Mouse (Mus musculus): Measurements from ENCODE around the gene 2310007B03Rik. TPM values are rescaled to one million over a fixed set of nuclear protein-coding genes. Genes with fewer than 3 reads are reported as not detected.
"Not testable (repeated sequence)": the region's sequence is repeated elsewhere in the genome, so short reads cannot be mapped to it uniquely, and the experiment has no call there.

The 2310007B03Rik gene
- polyA plus RNA-seq (2015; fragmentation: Nextera tagmentation; extraction: Ambion mirVana), result 0.38 and 1.2 TPM in 2 replicates

DNA sequence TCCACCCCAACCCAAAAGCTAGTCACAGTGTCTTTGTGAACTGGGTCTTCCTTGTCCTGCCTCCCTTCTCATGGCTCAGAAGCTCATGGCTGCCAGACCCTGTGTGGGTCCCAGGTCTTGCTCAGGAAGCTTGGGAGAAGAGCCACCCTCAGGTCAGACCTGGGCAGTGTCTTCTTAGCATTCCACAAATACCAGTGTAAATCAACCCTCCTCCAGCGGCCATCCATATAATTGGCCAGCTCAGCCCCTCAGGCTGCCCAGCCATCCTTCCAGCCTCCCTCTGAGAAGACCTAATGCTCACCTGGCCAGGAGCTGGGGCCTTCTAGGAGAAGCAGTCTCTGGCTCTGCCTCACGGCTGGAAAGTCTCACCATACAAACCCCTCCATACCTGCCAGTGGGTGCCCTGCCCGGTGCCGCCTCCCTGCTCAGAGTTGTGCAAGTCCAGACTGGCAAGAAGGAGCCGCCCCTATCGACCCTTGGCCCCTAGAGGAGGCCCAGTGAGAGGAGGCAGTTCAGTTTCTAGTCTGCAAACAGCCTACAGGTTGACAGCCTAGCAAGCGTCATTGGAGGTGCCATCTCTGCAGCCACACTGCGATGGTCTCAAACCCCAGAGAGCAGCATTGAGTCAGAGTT is at the start of gene 2310007B03Rik:
TSS of gene 2310007B03Rik (minus strand) at position 448 of the 633 bp plus-strand sequence.
- peaks cover 38% of the 10 kb centered on the region for H3K27me3 ChIP-seq
- no peak for ATAC-seq (replicated peaks; ENCODE audit: insufficient number of reproducible peaks, insufficient read depth, low FRiP score, low read depth)
- no peaks in the 10 kb centered on the region for H3K9me3 ChIP-seq (replicated peaks)
- H3K36me3 ChIP-seq, result no peaks in the 10 kb centered on the region
- H3K27ac ChIP-seq, result no peak within 1 kb of the TSS
- H3K4me3 ChIP-seq, result no peak within 1 kb of the TSS
- H3K9ac ChIP-seq, result no peak within 1 kb of the TSS
- WGBS, result 75% methylated on average over 8 of the region's 8 CpGs
- H3K4me1 ChIP-seq (replicated peaks), result no peaks in the 10 kb centered on the region
- no peak within 1 kb of the TSS for H3K4me2 ChIP-seq

DNA sequence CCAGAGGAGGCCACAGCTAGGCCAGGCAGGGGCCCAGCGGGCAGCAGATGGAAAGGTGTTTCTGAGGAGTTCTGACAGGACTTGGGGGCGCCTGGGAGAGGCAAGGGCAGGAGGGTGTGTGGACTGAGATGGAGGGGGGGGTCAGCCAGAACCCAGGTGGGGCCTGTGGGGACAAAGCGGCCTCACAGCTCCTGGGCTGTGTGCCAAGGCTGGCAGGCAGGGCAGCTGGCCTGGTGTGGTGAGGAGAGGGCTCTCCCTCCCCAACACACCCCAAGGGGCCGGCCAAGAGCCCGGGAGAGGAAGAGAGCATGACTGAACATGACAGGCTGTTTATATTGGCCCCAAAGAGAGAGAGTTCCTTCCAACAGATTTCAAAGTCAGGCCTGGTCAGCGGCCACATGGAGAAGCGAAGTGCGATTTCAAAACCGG is 49.5 kb upstream of the 2310007B03Rik start:
- Histone ChIP-seq H3K4me1 (replicated peaks) (peaks cover 38% of the 10 kb centered on the region), H3K27ac (peak overlapping the region; percentile 80), H3K4me2 (peak overlapping the region; percentile 22), H3K36me3 (no peaks in the 10 kb centered on the region), H3K27me3 (peaks cover 5% of the 10 kb centered on the region; the same call in 1 of the 2 replicates), H3K9ac (no peak overlapping the region), H3K4me3 (no peak overlapping the region), H3K9me3 (replicated peaks) (no peaks in the 10 kb centered on the region)
- 13% methylated on average over 9 of the region's 9 CpGs for WGBS
- ATAC-seq (replicated peaks; ENCODE audit: insufficient number of reproducible peaks, insufficient read depth, low FRiP score, low read depth), result peak; percentile 88

DNA sequence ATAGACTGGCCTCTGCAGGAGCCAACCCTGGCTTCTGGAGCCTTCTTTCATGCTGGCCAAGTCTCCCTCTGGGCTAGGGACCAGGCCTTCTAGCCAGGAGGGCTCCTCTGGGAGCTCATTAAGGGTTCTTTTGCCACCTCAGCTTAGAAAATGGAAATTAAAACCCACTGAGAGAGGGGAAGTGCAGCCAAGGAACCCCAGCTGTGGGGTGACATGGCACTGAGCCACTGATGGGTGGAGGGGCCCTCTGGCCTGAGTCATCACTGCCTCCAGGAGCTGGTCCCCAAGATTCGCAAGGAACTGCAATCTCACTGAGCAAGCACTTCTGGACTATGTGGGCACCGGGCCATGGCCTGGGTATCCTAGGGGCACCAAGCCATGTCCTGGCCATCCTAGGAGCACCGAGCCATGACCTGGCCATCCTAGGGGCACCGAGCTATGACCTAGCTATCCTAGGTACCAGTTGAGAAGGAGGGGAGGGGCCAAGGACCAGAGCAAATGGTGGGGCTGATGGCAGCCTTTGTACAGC is 46.9 kb upstream of the 2310007B03Rik start:
- 87% methylated on average over 4 of the region's 4 CpGs for WGBS
- H3K4me3 ChIP-seq, result no peak overlapping the region
- H3K4me1 ChIP-seq (replicated peaks), result peaks cover 35% of the 10 kb centered on the region
- no peak overlapping the region for H3K4me2 ChIP-seq
- no peak overlapping the region for H3K27ac ChIP-seq
- peaks cover 8% of the 10 kb centered on the region for H3K27me3 ChIP-seq
- no peaks in the 10 kb centered on the region for H3K36me3 ChIP-seq
- H3K9me3 ChIP-seq (replicated peaks), result no peaks in the 10 kb centered on the region
- no peak for ATAC-seq (replicated peaks; ENCODE audit: insufficient number of reproducible peaks, insufficient read depth, low FRiP score, low read depth)
- no peak overlapping the region for H3K9ac ChIP-seq

DNA sequence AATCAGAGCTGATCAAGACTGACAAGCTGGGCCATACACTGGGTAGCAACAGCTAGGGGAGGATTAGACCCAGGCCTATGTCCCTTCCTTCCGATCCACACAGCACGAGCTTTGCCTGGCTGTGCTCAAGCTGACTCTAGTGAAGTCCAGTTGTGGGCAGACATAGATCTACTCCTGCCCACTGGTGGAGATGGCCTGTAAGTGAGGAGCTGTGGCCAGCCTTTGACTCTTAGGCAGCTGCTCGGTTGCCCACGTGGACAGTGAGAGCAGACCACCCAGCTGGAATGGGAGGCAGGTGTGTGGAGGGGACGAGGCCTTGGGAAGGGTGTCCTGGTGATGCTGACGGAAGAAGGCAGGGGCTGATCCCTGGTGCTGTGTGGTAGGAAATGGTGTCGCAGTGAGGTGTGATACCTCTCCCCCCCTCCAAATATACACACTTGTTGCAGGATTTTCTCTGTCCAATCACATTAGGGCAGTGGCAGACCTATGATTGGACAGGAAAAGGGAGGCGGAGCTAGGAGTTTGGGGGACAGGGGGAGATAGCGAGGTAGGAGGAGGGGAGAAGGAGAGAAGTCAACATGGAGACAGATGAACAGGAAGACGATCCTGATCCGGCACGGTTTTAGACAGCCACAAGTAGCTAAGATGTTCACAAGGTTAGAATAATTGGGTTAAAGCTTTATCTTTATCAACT is 45.7 kb upstream of the 2310007B03Rik start:
- no peaks in the 10 kb centered on the region for H3K36me3 ChIP-seq
- H3K4me1 ChIP-seq (replicated peaks), result peaks cover 27% of the 10 kb centered on the region
- H3K4me2 ChIP-seq, result no peak overlapping the region
- H3K9me3 ChIP-seq (replicated peaks), result no peaks in the 10 kb centered on the region
- H3K27me3 ChIP-seq, result peaks cover 13% of the 10 kb centered on the region
- H3K4me3 ChIP-seq, result no peak overlapping the region
- WGBS, result 70% methylated on average over 12 of the region's 12 CpGs
- no peak overlapping the region for H3K27ac ChIP-seq
- ATAC-seq (replicated peaks; ENCODE audit: insufficient number of reproducible peaks, insufficient read depth, low FRiP score, low read depth), result no peak
- no peak overlapping the region for H3K9ac ChIP-seq

DNA sequence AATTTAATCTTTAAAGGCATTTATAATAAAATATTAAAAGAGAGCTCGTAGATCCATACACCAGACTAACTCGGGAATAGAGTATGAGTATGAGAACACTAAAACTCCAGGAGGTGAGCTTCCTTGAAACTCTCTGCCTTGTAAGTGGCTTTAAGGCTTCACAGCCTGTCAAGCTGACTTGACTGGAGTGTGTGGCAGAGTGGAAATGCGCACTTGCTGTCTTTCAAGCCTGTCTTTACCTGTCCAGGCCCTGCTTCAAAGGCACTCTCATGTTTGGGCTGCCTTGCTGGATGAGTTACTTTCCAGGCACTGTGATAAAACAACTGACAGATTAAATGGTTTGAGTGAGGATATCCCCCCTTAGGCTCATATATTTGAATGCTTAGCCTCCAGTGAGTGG is 37.2 kb upstream of the 2310007B03Rik start:
- Histone ChIP-seq H3K9ac (no peak overlapping the region), H3K4me2 (no peak overlapping the region), H3K27me3 (peaks cover 12% of the 10 kb centered on the region), H3K9me3 (replicated peaks) (no peaks in the 10 kb centered on the region), H3K4me3 (no peak overlapping the region), H3K4me1 (replicated peaks) (no peaks in the 10 kb centered on the region), H3K36me3 (no peaks in the 10 kb centered on the region), H3K27ac (no peak overlapping the region)
- ATAC-seq (replicated peaks; ENCODE audit: insufficient number of reproducible peaks, insufficient read depth, low FRiP score, low read depth), result no peak
- WGBS, result 74% methylated on average over 3 of the region's 3 CpGs

DNA sequence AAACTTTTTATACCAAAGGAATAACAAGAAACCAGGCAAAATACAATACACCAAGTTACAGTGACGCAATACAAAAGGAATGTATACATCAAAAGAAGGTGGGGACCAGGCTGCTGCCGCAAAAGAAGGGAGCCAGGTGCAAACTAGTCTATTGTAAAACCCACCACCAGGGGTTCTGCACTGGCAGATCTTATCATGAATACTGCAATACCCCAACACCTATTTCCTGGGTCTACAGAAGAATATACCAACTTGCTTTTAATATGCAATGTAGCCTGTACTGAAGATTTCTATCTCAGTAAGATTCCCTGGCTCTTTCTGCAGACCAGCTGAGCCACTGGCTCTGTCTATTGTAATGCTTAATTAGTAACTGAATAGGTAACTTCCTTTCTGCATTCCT is 36.7 kb upstream of the 2310007B03Rik start:
- not testable (repeated sequence) for ATAC-seq (replicated peaks; ENCODE audit: insufficient number of reproducible peaks, insufficient read depth, low FRiP score, low read depth)

DNA sequence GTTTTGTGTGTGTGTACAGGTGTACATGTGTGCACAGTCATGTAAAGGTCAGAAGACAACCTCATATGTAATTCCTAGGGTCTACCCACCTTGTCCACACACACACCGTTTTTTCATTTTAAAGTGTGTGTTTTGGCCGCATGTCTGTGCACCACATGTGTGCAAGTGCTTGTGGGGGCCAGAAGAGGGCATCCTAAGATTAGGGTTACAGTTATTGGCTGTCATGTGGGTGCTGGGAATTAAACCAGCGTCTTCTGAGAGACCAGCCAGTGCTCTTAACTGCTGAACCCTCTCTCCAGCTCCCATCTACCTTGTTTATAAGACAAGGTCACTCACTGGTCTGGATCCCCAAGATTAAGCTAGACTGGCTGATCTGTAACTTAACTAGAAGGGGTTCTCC is 34.2 kb upstream of the 2310007B03Rik start:
- Histone ChIP-seq H3K4me1 (replicated peaks) (no peaks in the 10 kb centered on the region), H3K9ac (no peak overlapping the region), H3K27me3 (peaks cover 27% of the 10 kb centered on the region), H3K27ac (no peak overlapping the region), H3K9me3 (replicated peaks) (no peaks in the 10 kb centered on the region), H3K36me3 (no peaks in the 10 kb centered on the region), H3K4me2 (no peak overlapping the region), H3K4me3 (no peak overlapping the region)
- 82% methylated on average over 3 of the region's 3 CpGs for WGBS
- no peak for ATAC-seq (replicated peaks; ENCODE audit: insufficient number of reproducible peaks, insufficient read depth, low FRiP score, low read depth)

More for the DNA sequence above, 36.7 kb upstream of the 2310007B03Rik start:
- not testable (repeated sequence) for H3K36me3 ChIP-seq; H3K9me3 ChIP-seq (replicated peaks); H3K4me1 ChIP-seq (replicated peaks); H3K27ac ChIP-seq; H3K4me2 ChIP-seq; H3K4me3 ChIP-seq; H3K9ac ChIP-seq
- peaks cover 12% of the 10 kb centered on the region for H3K27me3 ChIP-seq
- 87% methylated on average over 2 of the region's 2 CpGs for WGBS

DNA sequence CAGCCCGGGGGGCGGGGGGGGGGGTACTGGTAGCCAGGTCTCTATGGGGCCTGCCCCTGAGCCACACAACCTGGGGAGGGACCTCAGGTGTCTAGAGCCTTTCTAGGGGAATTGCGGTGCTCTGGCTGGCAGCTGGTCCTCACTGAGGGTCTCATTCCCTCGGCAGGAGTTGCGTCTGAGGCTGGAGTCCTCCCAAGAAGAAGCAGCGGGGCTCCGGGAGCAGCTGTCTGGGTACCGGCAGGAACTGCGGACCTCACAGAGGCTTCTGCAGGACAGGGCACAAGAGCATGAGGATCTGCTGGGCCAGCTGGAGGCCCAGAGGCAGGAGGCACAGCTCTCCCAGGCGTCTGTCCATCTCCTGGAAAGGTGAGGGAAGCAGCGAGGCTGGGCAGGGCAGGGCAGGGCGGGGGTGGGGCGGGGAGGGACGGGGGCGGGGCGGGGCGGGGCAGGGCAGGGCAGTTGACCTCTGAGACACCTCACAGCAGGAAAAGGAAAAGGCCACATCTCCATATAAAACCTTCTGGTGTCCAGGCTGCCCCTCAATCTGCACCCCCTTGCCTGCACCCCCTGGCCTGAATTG is 30.1 kb upstream of the 2310007B03Rik start:
- ATAC-seq (replicated peaks; ENCODE audit: insufficient number of reproducible peaks, insufficient read depth, low FRiP score, low read depth), result no peak
- no peak overlapping the region for H3K9ac ChIP-seq
- no peak overlapping the region for H3K27ac ChIP-seq
- H3K4me2 ChIP-seq, result no peak overlapping the region
- H3K36me3 ChIP-seq, result no peaks in the 10 kb centered on the region
- peaks cover 58% of the 10 kb centered on the region for H3K27me3 ChIP-seq
- 21% methylated on average over 15 of the region's 17 CpGs for WGBS
- no peaks in the 10 kb centered on the region for H3K4me1 ChIP-seq (replicated peaks)
- H3K4me3 ChIP-seq, result no peak overlapping the region
- no peaks in the 10 kb centered on the region for H3K9me3 ChIP-seq (replicated peaks)

DNA sequence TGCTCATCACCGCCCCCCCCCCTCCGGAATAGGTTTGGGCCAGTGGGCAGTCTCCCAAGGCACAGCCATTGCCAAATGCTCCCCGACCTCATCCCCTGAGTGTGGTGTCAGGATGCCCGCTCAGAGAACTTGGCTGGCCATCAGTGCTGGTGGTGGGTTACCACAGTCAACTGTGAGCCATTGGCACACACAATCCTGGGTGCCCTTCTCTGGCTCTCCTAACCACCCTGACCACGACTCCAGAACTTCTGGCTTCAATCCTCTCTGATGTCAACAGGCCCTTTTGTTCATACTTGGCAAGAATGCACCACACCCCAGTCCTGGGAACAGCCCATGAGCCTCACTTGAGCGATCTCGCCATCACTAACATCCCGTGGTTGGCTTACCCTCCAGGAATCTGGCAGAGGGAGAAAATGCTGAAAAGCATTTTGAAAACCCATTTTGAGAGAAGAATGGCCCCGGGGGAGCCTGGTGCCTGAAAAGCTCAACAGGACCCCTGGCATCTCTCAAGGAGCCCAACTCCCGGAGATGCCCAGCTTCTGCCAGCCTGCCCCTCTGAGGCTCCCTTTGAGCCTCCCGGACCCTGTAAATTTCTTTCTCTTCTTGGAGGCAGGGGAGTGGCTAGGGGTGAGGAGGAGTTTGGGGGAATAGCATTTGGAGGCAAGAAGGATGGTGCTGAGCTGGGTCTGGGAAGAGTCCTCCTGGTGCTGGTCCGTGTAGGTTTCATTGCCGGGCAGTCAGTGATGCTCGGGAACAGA is 23.5 kb upstream of the 2310007B03Rik start:
- Histone ChIP-seq H3K9ac (no peak overlapping the region), H3K4me3 (no peak overlapping the region), H3K9me3 (replicated peaks) (no peaks in the 10 kb centered on the region), H3K36me3 (no peaks in the 10 kb centered on the region), H3K27ac (no peak overlapping the region), H3K4me1 (replicated peaks) (no peaks in the 10 kb centered on the region), H3K4me2 (no peak overlapping the region), H3K27me3 (peaks cover 46% of the 10 kb centered on the region)
- 64% methylated on average over 14 of the region's 14 CpGs for WGBS
- no peak for ATAC-seq (replicated peaks; ENCODE audit: insufficient number of reproducible peaks, insufficient read depth, low FRiP score, low read depth)

DNA sequence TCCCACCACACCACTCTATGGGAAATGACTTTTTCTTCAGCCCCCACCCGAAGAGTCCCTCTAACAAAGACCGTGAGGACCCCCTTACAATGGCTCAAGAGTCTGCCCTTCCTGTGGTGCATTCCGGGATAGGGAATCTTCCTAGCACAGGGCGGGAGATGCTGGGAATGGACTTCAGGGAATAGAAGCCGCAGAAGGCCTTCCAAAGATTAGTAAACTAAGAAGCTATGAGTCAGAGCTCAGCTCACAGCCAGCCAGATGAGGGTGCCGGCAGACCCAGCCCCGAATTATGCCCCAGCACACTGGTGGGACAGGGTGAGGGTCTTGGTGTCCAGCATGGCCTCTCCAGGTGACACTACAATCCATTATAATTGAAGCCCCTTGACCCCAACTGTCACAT is 21.5 kb upstream of the 2310007B03Rik start:
- Histone ChIP-seq H3K36me3 (no peaks in the 10 kb centered on the region), H3K4me3 (no peak overlapping the region), H3K27ac (no peak overlapping the region), H3K27me3 (peaks cover 36% of the 10 kb centered on the region), H3K4me1 (replicated peaks) (peaks cover 2% of the 10 kb centered on the region; the same call in 1 of the 2 replicates), H3K9me3 (replicated peaks) (no peaks in the 10 kb centered on the region), H3K4me2 (no peak overlapping the region), H3K9ac (no peak overlapping the region)
- ATAC-seq (replicated peaks; ENCODE audit: insufficient number of reproducible peaks, insufficient read depth, low FRiP score, low read depth), result no peak
- WGBS, result 79% methylated on average over 7 of the region's 7 CpGs

Measured in heart, embryonic 15.5 days (tissue).